Mouse (Mus musculus) limb, embryonic 13.5 days (tissue): ENCODE results near the gene Sh2b1. TPM values are rescaled to one million over a fixed set of nuclear protein-coding genes. Genes with fewer than 3 reads are reported as not detected.
"Not testable (repeated sequence)": the region's sequence is repeated elsewhere in the genome, so short reads cannot be mapped to it uniquely, and the experiment has no call there.

ENCODE experiments used
- ATAC-seq: fragments of 200-750 bp; cut with Nextera tagmentation; 2 replicates; pipeline ENCODE4 v1.8.0; 2017; ENCODE audit warnings: low read depth, moderate number of reproducible peaks, moderate TSS enrichment; ENCODE audit not compliant: low FRiP score
- H3K27ac ChIP-seq: fragments of 300-500 bp; sonication (generic); 2 replicates; pipeline ENCODE4 v1.5.1; 2015; ENCODE audit warnings: inconsistent platforms, mild to moderate bottlenecking, moderate library complexity
- H3K27me3 ChIP-seq: fragments of 300-500 bp; sonication (generic); 2 replicates; pipeline ENCODE4 v1.6.1; 2015; ENCODE audit warnings: mild to moderate bottlenecking, inconsistent platforms
- H3K36me3 ChIP-seq: fragments of 300-500 bp; sonication (generic); 2 replicates; pipeline ENCODE4 v1.6.1; 2015; ENCODE audit warnings: inconsistent platforms, mild to moderate bottlenecking, moderate library complexity
- H3K4me1 ChIP-seq: fragments of 300-500 bp; sonication (generic); 2 replicates; pipeline ENCODE4 v1.6.1; 2015; ENCODE audit warnings: inconsistent platforms
- H3K4me2 ChIP-seq: fragments of 300-500 bp; sonication (generic); replicated peaks from 2 replicates; pipeline ENCODE4 v1.6.1; 2015; ENCODE audit warnings: inconsistent platforms, mild to moderate bottlenecking, moderate library complexity
- H3K4me3 ChIP-seq: fragments of 300-500 bp; sonication (generic); 2 replicates; pipeline ENCODE4 v1.5.1; 2015; ENCODE audit warnings: moderate library complexity, mild to moderate bottlenecking, inconsistent platforms
- H3K9ac ChIP-seq: fragments of 300-500 bp; sonication (generic); 2 replicates; pipeline ENCODE4 v1.6.1; 2015; ENCODE audit warnings: mild to moderate bottlenecking, inconsistent platforms
- H3K9me3 ChIP-seq: fragments of 300-500 bp; sonication (generic); 2 replicates; pipeline ENCODE4 v1.6.1; 2016; ENCODE audit warnings: inconsistent platforms
- WGBS: fragments of 180-500 bp; shearing (Covaris S2); methylation state at CpG from one replicate; pipeline ENCODE4 v1.1.7; 2015; 5-methylcytosine and 5-hydroxymethylcytosine counted together
- polyA plus RNA-seq: library from polyadenylated mRNA; unstranded; fragments of >200 nt; fragmentation: Nextera tagmentation; extraction: Ambion mirVana; gene quantifications from 2 replicates; pipeline ENCODE4 v1.2.1, GENCODE M21; 2015

Sh2b1 gene
- polyA plus RNA-seq, 1 experiment from 2014 or later = 61.4 TPM

- Histone ChIP-seq H3K27me3 (no peaks in the 10 kb centered on the region), H3K27ac (no peak overlapping the region), H3K4me1 (peaks cover 19% of the 10 kb centered on the region), H3K36me3 (peaks cover 69% of the 10 kb centered on the region), H3K4me2 (no peak overlapping the region), H3K9me3 (no peaks in the 10 kb centered on the region), H3K9ac (no peak overlapping the region), H3K4me3 (no peak overlapping the region)
- 91% methylated on average over 7 of the region's 7 CpGs for WGBS
- ATAC-seq = no peak
These were observed 24.2 kb upstream of the Sh2b1 start for GRCm38 (mm10) chr7:126499416-126499815.

GRCm38 (mm10) chr7:126497966-126498365, 22.7 kb upstream of the Sh2b1 start:
- Histone ChIP-seq H3K4me1 (peaks cover 12% of the 10 kb centered on the region), H3K4me3 (no peak overlapping the region), H3K27me3 (no peaks in the 10 kb centered on the region), H3K36me3 (peaks cover 84% of the 10 kb centered on the region), H3K9ac (no peak overlapping the region), H3K9me3 (no peaks in the 10 kb centered on the region), H3K4me2 (no peak overlapping the region), H3K27ac (no peak overlapping the region)
- 91% methylated on average over 12 of the region's 12 CpGs for WGBS
- ATAC-seq = no peak

GRCm38 (mm10) chr7:126496475-126496874, 21.3 kb upstream of the Sh2b1 start:
- Histone ChIP-seq H3K4me1 (peaks cover 10% of the 10 kb centered on the region), H3K4me2 (no peak overlapping the region), H3K9me3 (no peaks in the 10 kb centered on the region), H3K36me3 (peaks cover 97% of the 10 kb centered on the region), H3K27ac (no peak overlapping the region), H3K27me3 (no peaks in the 10 kb centered on the region), H3K4me3 (no peak overlapping the region), H3K9ac (no peak overlapping the region)
- no peak for ATAC-seq
- 86% methylated on average over 5 of the region's 5 CpGs for WGBS

- ATAC-seq = no peak
- no peak overlapping the region; the same call in 1 of the 2 replicates for H3K9ac ChIP-seq
- H3K4me1 ChIP-seq = no peaks in the 10 kb centered on the region
- no peaks in the 10 kb centered on the region for H3K9me3 ChIP-seq
- peaks cover 96% of the 10 kb centered on the region for H3K36me3 ChIP-seq
- H3K27me3 ChIP-seq = no peaks in the 10 kb centered on the region
- WGBS = 87% methylated on average over 6 of the region's 6 CpGs
- no peak overlapping the region for H3K4me3 ChIP-seq
- H3K4me2 ChIP-seq = no peak overlapping the region
- no peak overlapping the region for H3K27ac ChIP-seq
These were observed 18.9 kb upstream of the Sh2b1 start for GRCm38 (mm10) chr7:126494120-126494519.

GRCm38 (mm10) chr7:126491973-126492372, 16.7 kb upstream of the Sh2b1 start:
- no peaks in the 10 kb centered on the region for H3K9me3 ChIP-seq
- no peaks in the 10 kb centered on the region for H3K27me3 ChIP-seq
- H3K36me3 ChIP-seq = peaks cover 82% of the 10 kb centered on the region
- no peak overlapping the region for H3K4me2 ChIP-seq
- no peak overlapping the region for H3K9ac ChIP-seq
- ATAC-seq = no peak
- 55% methylated on average over 11 of the region's 11 CpGs for WGBS
- H3K27ac ChIP-seq = no peak overlapping the region
- H3K4me3 ChIP-seq = no peak overlapping the region
- peaks cover 10% of the 10 kb centered on the region for H3K4me1 ChIP-seq

- Histone ChIP-seq H3K9me3 (no peaks in the 10 kb centered on the region), H3K4me2 (no peak overlapping the region), H3K4me1 (peaks cover 12% of the 10 kb centered on the region), H3K9ac (no peak overlapping the region), H3K36me3 (peaks cover 72% of the 10 kb centered on the region), H3K27ac (no peak overlapping the region), H3K27me3 (no peaks in the 10 kb centered on the region), H3K4me3 (no peak overlapping the region)
- WGBS = 81% methylated on average over 1 of the region's 1 CpGs
- no peak for ATAC-seq
These were observed 15.8 kb upstream of the Sh2b1 start for GRCm38 (mm10) chr7:126491005-126491404.

- not testable (repeated sequence) for H3K9me3 ChIP-seq, H3K27me3 ChIP-seq, ATAC-seq, H3K27ac ChIP-seq
- peak overlapping the region; percentile 56 for H3K4me3 ChIP-seq
- peak overlapping the region; percentile 81 for H3K9ac ChIP-seq
- peaks cover 40% of the 10 kb centered on the region for H3K36me3 ChIP-seq
- 19% methylated on average over 25 of the region's 25 CpGs for WGBS
- H3K4me1 ChIP-seq = peaks cover 16% of the 10 kb centered on the region
- peak overlapping the region; percentile 83 for H3K4me2 ChIP-seq
These were observed 12.6 kb upstream of the Sh2b1 start for GRCm38 (mm10) chr7:126487617-126488385.

- no peaks in the 10 kb centered on the region for H3K27me3 ChIP-seq
- H3K4me3 ChIP-seq = peak within 1 kb of the TSS; percentile 56
- no peaks in the 10 kb centered on the region for H3K9me3 ChIP-seq
- peak within 1 kb of the TSS; percentile 83 for H3K4me2 ChIP-seq
- peak; percentile 94 for ATAC-seq
- H3K36me3 ChIP-seq = peaks cover 32% of the 10 kb centered on the region
- peak within 1 kb of the TSS; percentile 75 for H3K27ac ChIP-seq
- H3K4me1 ChIP-seq = peaks cover 18% of the 10 kb centered on the region
- H3K9ac ChIP-seq = peak within 1 kb of the TSS; percentile 81
- under 1% methylated on average over 32 of the region's 32 CpGs for WGBS
These were observed 11.8 kb upstream of the Sh2b1 start, which contains the start of gene Tufm for GRCm38 (mm10) chr7:126487052-126487483. Tufm (plus strand) TSS chr7:126487361.

GRCm38 (mm10) chr7:126482392-126482871, 7.2 kb upstream of the Sh2b1 start:
- Histone ChIP-seq H3K4me1 (peaks cover 8% of the 10 kb centered on the region), H3K9ac (peak overlapping the region; percentile 58), H3K9me3 (no peaks in the 10 kb centered on the region; the same call in 1 of the 2 replicates), H3K4me3 (peak overlapping the region; percentile 38), H3K27ac (peak overlapping the region; percentile 73), H3K36me3 (no peaks in the 10 kb centered on the region), H3K4me2 (peak overlapping the region; percentile 67), H3K27me3 (no peaks in the 10 kb centered on the region)
- peak; percentile 75 for ATAC-seq
- under 1% methylated on average over 23 of the region's 23 CpGs for WGBS

- WGBS = 22% methylated on average over 5 of the region's 5 CpGs
- H3K9me3 ChIP-seq = no peaks in the 10 kb centered on the region; the same call in 1 of the 2 replicates
- H3K4me1 ChIP-seq = peaks cover 8% of the 10 kb centered on the region
- H3K4me2 ChIP-seq = no peak overlapping the region
- no peaks in the 10 kb centered on the region for H3K27me3 ChIP-seq
- no peak overlapping the region for H3K9ac ChIP-seq
- H3K36me3 ChIP-seq = no peaks in the 10 kb centered on the region
- H3K4me3 ChIP-seq = no peak overlapping the region
- H3K27ac ChIP-seq = no peak overlapping the region
- ATAC-seq = no peak
These were observed 6.5 kb upstream of the Sh2b1 start for GRCm38 (mm10) chr7:126481699-126482098.

- peak overlapping the region; percentile 91 for H3K9ac ChIP-seq
- H3K4me2 ChIP-seq = peak overlapping the region; percentile 92
- H3K27ac ChIP-seq = peak overlapping the region; percentile 92
- H3K4me1 ChIP-seq = peaks cover 22% of the 10 kb centered on the region
- H3K36me3 ChIP-seq = peaks cover 35% of the 10 kb centered on the region
- H3K9me3 ChIP-seq = no peaks in the 10 kb centered on the region
- H3K27me3 ChIP-seq = no peaks in the 10 kb centered on the region
- ATAC-seq = peak; percentile 57
- H3K4me3 ChIP-seq = peak overlapping the region; percentile 71
- under 1% methylated on average over 23 of the region's 27 CpGs for WGBS
These were observed 703 bp downstream of the Sh2b1 start for GRCm38 (mm10) chr7:126474486-126474955.

GRCm38 (mm10) chr7:126473470-126474086, 1.6 kb downstream of the Sh2b1 start:
- H3K9me3 ChIP-seq = no peaks in the 10 kb centered on the region
- ATAC-seq = no peak

More at GRCm38 (mm10) chr7:126473470-126474086, 1.6 kb downstream of the Sh2b1 start:
- Histone ChIP-seq H3K4me3 (peak overlapping the region; percentile 71), H3K4me2 (peak overlapping the region; percentile 92), H3K9ac (peak overlapping the region; percentile 91), H3K27me3 (no peaks in the 10 kb centered on the region), H3K36me3 (peaks cover 45% of the 10 kb centered on the region), H3K27ac (no peak overlapping the region; the same call in 1 of the 2 replicates), H3K4me1 (peaks cover 22% of the 10 kb centered on the region)
- 81% methylated on average over 9 of the region's 9 CpGs for WGBS
